Mouse (Mus musculus) CH12.LX (cell line): ENCODE measurements around the gene Slc23a4.

ENCODE experiments used
- CTCF ChIP-seq, 2 experiments: IDR thresholded peaks in 1 of 2; conservative IDR thresholded peaks in 1 of 2; 2 replicates each; pipeline ENCODE4 v1.5.1; 2011 to 2012; ENCODE audit warnings: low read depth in 2 of 2, low read length in 2 of 2, improper control_type of control experiment in 1 of 2, inconsistent platforms in 1 of 2, mild to moderate bottlenecking in 1 of 2, moderate library complexity in 1 of 2
- POLR2A ChIP-seq: IDR thresholded peaks from 2 replicates; pipeline ENCODE4 v1.6.1; 2011; ENCODE audit warnings: low read depth, mild to moderate bottlenecking, improper control_type of control experiment, low read length

DNA sequence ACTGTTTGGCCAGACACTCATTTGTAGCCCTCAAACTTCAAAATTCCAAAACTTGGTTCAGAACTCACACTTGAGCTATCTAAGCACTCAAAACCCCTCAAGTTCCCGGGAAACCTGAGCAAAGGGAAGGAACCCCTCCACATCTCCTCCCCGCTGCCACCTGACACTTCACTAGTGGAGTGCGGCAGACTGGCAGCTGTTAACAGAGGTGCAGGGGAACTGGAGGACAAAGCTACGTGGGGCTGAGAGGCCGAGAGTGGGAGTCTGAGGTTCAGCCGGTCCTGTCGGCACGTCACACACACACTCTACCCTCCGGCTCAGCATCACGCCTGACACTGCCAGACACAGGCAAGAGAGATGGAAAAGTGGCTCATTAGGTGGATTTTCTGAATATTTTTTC is 84.4 kb downstream of the Slc23a4 start:
- no peak for TF ChIP-seq POLR2A
- TF ChIP-seq CTCF (conservative IDR thresholded peaks at IDR 0.05 in 1 of 2, IDR thresholded peaks at IDR 0.05 in 1 of 2; ENCODE audit: low read depth in 2 of 2, low read length in 2 of 2), result no peak
